Mouse (Mus musculus) embryonic fibroblast, embryonic 13.5 days (primary cell): ENCODE results near the gene Cadps. TPM values are rescaled to one million over a fixed set of nuclear protein-coding genes. Genes with fewer than 3 reads are reported as not detected.

Source experiments
- H3K27ac ChIP-seq: 2 replicates; pipeline ENCODE4 v1.5.1; 2012; ENCODE audit warnings: low read length, control low read depth, inconsistent platforms; ENCODE audit not compliant: insufficient read depth
- H3K4me1 ChIP-seq: 2 replicates; pipeline ENCODE4 v1.6.1; 2011; ENCODE audit warnings: low read length; ENCODE audit not compliant: control insufficient read depth, insufficient read depth
- H3K4me3 ChIP-seq: 2 replicates; pipeline ENCODE4 v1.5.1; 2011; ENCODE audit warnings: mild to moderate bottlenecking, control low read depth, low read length; ENCODE audit not compliant: insufficient read depth
- CTCF ChIP-seq: IDR thresholded peaks from 2 replicates; pipeline ENCODE4 v1.5.1; 2011; ENCODE audit warnings: mild to moderate bottlenecking, control low read depth, low read length, moderate library complexity, borderline replicate concordance; ENCODE audit not compliant: insufficient read depth
- POLR2A ChIP-seq: IDR thresholded peaks from 2 replicates; pipeline ENCODE4 v1.6.1; 2011; ENCODE audit warnings: low read depth, mild to moderate bottlenecking, control low read depth, low read length, moderate library complexity
- polyA plus RNA-seq: library from polyadenylated mRNA; stranded (reverse); fragments of >200 nt; gene quantifications from 2 replicates; pipeline ENCODE4 v1.2.4, GENCODE M21; 2011; ENCODE audit warnings: low read depth; ENCODE audit not compliant: missing spikeins, insufficient read length

The Cadps gene
- polyA plus RNA-seq, 1 experiment = 0.49 TPM

DNA sequence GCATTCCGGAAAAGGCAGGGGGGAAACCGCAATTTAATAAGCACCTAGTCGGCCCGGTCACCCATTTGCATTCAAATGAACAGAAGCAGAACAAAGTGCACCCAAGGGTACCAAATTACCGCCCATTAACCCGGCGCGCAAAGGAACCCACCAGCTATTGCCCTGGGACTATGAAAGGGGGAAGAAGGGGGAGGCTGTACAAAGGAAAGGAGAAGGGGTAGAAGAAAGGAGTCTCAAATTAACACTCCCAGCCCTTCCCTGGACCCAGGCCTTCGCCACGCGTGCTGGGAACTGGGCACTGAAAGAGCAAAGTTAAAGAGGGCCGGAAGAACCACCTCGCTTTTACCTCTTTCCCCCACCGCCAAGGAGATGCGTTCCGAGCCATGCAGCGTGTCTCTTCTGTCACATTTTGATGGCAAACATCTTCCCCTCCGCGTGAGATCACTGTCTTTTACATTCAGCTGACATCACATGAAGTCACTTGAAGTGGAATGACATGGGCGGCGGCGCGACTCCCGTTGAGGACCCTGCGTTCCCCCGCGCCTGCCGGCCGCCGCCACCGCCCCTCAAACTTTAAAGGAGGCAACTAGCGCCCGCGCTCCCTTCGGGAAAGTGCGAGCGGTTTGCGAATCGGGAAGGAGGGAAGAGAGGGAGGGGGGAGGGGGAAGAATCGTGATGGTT lies 477.5 kb downstream of the Cadps start:
- H3K4me1 ChIP-seq = no peaks in the 10 kb centered on the region
- TF ChIP-seq CTCF = no peak
- TF ChIP-seq POLR2A = no peak
- H3K27ac ChIP-seq = no peak overlapping the region
- no peak overlapping the region for H3K4me3 ChIP-seq

DNA sequence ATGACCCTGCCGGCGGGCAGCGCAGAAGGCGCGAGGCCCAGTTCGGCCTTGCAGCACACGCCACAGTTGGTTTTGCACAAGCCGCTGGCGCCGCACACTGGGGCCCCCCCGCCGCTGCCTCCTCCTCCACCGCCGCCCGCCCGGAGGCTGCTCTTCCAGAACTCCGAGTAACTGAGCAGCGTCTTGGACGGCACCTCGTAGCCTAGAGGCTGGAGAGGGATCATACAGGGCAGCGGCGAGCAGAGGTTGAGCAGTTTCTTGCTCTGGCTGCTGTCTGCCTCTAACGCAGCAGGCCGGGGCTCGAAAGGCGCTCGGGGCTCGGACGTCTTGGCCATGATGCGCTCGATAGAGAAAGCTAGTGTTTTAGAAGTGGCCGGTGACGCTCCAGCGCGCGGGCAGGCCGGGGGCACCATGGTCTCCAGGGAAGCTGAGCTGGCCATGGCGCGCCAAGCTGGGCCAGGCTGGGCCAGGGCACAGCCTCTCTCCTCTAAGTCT lies 478.1 kb downstream of the Cadps start:
- H3K27ac ChIP-seq = no peak overlapping the region
- TF ChIP-seq POLR2A (no peak), CTCF (no peak)
- no peaks in the 10 kb centered on the region for H3K4me1 ChIP-seq
- no peak overlapping the region for H3K4me3 ChIP-seq

DNA sequence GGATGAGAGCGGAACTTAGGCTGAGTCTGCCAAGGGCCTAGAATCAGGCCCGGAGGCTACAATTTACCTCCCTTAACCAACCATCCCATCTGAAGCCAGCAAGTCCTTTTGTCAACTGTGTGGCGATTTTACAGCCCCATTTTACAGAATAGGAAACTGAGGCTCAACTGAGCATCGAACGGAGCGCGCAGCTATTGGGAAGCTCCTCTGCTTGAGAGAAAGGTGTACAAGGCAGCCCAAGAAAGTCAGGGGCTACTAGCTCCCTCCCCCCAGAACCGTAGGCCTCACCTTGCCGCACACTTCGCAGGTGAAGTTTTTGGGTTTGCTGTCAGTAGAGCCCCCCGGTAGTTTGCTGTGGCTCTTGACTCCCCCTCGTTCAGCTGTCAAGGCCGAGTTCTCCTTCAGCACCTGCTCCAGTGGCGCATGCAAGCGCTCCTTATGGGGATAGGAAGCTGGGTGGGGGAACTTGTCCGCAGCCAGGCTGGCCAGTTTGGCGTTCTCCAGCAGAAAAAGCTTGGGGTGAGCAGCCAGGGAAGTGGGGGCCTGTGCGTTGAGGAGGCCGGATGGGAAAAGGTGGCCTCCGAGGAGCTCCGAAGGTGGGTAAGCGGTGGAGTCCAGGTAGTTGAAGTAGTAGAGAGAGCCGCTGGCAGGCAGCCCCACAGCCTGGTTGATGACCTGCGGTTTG lies 478.7 kb downstream of the Cadps start:
- Histone ChIP-seq H3K27ac (no peak overlapping the region), H3K4me3 (no peak overlapping the region), H3K4me1 (no peaks in the 10 kb centered on the region)
- no peak for TF ChIP-seq POLR2A
- no peak for TF ChIP-seq CTCF

DNA sequence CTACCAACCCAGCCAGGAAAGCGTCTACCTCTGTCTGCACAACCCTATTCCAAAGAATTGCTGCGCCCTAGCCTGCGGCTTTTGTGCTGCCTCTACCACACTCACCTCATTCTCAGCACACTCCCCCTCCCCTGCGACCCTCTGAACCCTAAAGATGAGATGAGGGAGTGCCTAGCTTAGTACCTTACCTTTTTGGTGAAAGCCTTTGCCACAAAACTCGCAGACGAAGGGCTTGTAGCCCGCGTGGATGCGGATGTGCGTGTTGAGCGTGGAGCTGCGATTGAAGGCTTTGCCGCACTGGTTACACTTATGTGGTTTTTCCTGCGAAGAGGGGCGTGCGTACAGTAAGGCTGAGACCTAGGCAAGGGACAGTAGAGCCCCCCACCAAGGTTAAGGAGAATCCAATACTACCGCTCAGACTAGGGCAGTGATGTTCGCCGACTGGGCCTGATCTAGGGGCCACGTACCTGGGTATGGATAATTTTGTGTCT lies 479.4 kb downstream of the Cadps start:
- TF ChIP-seq CTCF (no peak), POLR2A (no peak)
- H3K4me3 ChIP-seq = no peak overlapping the region
- no peaks in the 10 kb centered on the region for H3K4me1 ChIP-seq

DNA sequence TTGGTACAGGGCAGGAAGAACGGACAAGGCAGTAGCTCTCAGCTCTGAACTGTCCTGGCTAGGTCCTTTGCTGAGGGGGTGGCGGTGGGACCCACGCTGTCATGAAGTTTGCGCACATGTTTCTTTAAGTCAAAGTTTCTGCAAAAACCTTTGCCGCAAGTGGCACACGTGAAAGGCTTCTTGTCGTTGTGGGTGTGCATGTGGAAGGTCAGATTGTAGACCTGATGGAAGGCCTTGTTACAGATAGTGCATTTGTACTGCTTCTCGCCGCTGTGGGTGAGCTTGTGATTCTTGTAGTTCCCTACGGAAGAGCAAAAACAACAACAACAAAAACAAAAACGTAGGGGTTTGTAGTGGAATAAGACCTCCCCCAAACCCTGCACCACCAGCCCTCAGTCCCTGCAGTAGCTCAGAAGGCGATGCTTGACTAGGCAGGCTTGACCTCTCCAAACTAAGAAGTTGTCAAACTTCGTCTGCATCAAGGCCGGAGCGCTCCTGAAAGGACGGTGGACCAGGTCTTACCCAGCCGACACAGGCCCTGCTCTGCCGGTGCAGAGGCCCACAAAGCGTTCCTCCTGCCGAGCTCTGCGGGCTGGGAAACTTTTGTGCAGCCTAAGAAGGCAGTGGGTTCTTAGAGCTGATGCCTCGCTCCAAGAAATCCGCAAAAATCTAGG lies 480.3 kb downstream of the Cadps start:
- H3K4me1 ChIP-seq = no peaks in the 10 kb centered on the region
- TF ChIP-seq CTCF (no peak), POLR2A (no peak)
- H3K27ac ChIP-seq = no peak overlapping the region
- H3K4me3 ChIP-seq = no peak overlapping the region

More for the DNA sequence above, 479.4 kb downstream of the Cadps start:
- H3K27ac ChIP-seq = no peak overlapping the region

DNA sequence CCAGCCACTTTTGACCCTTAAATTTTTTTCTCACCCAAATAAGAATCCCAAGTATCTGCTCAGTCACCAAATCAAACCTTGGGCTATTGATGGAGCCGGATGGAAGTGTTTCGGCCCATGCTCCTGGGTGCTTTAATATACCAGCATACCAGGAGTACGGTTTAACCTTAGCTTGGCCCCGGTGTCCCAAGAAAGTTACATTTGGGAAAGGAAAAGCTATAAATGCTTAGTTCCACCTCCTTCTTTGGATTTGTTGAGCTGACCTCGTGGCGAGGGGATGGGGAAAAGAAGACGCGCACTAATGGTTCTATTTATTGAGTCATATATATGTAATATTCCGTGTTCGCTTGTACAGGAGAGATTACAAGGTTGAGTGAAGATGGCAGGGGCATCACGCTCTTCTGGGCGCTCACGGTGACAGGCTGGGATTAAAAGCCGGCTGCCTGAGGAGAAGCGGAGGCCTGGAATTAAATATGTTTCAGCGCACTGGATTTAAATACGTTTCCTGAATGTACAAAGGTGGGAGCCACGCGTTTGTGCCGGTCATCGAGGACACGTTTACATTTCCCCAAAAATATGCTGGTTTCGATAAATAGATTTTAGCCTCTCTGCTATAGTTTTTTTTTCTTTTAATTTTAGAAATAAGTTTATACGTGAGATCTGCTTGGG lies 481.0 kb downstream of the Cadps start:
- Histone ChIP-seq H3K4me3 (no peak overlapping the region), H3K27ac (no peak overlapping the region), H3K4me1 (no peaks in the 10 kb centered on the region)
- TF ChIP-seq POLR2A (no peak), CTCF (no peak)

DNA sequence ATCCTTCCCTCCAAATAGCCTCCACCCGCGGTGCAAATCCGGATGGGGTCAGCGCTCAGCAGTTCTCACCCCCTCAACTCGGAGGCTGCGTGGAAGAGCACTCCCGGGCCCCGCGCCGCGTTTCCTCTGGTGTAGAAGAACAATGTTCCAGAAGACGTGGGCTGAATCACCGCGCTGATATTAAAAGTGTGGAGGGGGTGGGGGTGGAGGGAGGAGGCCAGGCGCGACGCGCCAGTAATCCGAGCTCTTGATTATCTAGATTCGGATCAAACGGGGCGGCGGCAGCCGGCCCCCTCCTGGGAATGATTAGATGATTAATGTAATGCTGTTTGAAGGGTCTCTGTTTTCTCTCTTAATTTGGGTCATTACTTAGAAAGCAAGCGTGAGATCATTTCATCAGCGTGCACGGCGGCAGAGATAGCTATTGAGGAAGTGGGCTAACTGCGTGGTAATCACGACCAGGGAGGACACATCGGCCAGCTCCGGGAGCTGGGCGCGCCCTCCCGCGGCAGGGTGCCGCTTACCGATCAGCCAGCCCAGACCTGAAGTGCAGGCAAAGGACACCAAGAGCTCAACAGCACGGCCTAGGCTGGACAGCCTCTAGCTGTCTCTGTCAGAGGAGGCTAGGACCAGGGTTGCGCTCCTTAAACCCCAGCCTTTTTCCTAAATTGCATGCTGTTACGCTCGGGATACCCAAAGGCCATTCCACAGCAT lies 481.6 kb downstream of the Cadps start:
- H3K4me3 ChIP-seq = no peak overlapping the region
- TF ChIP-seq POLR2A (no peak), CTCF (no peak)
- H3K4me1 ChIP-seq = no peaks in the 10 kb centered on the region
- H3K27ac ChIP-seq = no peak overlapping the region

DNA sequence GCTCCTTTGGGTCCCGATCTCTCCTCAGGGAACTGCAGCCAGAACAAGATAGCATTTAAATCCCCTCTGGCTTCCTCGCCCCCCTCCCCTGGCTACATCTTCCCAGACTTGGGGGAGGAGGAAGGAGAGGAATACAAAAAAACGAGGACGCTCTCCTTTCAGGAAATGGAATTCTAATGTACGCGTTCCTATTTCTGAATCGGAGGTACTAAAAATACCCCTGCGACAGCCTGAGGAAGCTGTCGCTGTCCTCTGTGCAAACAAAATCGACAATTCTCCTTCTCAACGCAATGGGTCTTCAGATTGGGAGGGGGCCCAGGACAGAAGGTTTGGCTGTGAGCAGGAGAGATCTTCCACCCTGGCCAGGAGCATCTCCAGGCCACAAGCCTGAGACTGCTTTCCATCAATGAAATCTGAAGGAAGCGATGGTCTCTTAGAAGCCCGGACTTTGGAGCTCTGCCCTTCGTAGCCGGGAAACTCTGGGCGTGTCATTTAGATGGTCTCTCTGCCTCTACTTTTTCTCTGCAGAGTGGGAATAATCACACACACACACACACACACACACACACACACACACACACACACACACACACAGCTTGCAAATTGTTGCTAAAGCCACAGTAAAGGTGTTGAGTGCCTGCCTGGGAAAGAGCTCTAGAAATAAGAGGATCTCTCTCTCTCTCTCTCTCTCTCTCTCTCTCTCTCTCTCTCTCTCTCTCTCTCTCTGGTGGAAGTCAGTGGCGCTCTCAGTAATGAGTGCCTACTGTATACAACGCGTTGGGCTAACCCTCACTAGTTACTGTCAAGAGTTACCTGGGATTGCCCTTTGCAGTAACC lies 482.4 kb downstream of the Cadps start:
- Histone ChIP-seq H3K4me3 (no peak overlapping the region), H3K27ac (no peak overlapping the region), H3K4me1 (no peaks in the 10 kb centered on the region)
- no peak for TF ChIP-seq CTCF
